Mouse (Mus musculus) gastrocnemius, postnatal 25 days (tissue): Measurements from ENCODE around the gene Ino80d. TPM values are rescaled to one million over a fixed set of nuclear protein-coding genes. Genes with fewer than 3 reads are reported as not detected.

Source experiments
- DNase-seq: peaks from one replicate; pipeline ENCODE4 v3.0.0; 2022
- total RNA-seq, 2 experiments: library from RNA; stranded (reverse); gene quantifications; 1 replicate in 1 of 2; 2 replicates in 1 of 2; pipeline ENCODE4 v1.2.3; 2021

The Ino80d gene
- total RNA-seq, 2 experiments from 2014 or later: 11.3 to 13.3 TPM

DNA sequence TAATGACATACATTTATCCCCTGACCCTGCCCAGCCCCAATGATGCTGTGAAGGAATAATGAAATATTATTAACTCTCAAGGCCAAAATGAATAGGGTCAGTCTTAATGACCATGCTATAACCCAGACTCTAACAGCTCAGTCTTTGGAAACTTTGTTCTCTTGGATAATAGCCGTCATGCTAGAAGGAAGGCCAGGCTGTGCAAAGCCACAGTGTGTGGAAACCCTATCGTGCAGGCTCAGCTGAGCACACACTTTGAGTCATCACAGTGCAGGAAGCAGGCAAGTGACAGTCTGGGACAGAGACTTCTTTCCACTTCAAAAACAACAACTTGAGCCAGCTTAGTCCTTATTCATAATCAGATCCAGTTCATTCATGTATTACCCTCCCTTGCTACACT lies 126.9 kb downstream of the Ino80d start:
- DNase-seq: no peak

DNA sequence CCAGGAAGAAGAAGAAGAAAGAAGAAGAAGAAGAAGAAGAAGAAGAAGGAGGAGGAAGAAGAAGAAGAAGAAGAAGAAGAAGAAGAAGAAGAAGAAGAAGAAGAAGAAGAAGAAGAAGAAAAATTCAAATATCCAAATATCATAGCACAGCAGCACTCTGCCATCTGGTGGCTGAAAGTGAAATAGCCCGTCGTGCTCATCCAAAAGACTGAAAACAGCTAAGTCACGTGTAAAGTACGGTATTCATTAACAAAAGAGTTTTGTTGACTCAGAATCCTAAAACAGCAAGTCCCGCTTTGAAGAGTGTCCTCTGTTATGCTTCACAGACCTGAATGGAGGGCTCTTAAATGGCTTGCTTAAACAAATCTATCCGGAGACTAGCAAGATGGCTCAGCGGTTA lies 128.2 kb downstream of the Ino80d start:
- DNase-seq: no peak

DNA sequence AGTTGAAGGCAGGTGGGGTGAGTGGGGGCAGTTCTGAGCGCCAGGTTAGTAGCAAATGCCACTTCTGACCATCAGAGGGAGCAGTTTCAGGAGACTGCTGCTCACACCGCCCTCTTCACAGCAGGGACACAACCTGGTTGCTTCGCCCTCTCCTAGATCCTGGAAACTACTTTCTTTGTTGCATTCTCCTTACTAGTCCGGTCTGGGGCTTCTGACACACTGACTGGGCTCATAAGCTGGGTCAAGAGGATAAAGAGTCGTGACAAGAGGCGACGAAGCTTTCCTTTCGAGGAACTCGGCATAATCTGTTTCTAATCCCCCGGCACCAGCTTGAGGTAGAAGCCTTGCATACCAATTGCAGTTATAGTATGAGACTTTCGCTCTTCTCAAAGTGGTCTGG lies 129.9 kb downstream of the Ino80d start:
- DNase-seq: no peak

DNA sequence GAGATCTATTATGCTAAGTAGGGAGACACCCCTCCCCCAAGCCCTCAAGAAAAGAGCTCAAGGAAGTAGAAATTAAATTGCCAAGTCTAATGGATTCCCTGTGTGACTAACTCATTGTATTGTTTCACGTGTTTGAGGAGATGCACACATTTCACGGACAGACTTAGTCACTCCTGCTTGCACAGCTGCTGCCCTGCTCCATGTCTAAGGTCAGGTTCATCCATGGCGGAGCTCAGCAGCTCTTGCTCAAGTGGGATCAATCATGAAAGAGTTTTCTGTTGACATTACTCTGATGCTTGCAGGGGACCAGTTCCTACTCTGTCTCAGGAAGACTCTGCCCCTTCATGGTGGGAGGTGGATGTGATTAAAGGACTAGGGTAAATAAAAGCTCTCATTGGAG lies 137.7 kb downstream of the Ino80d start:
- no peak for DNase-seq

DNA sequence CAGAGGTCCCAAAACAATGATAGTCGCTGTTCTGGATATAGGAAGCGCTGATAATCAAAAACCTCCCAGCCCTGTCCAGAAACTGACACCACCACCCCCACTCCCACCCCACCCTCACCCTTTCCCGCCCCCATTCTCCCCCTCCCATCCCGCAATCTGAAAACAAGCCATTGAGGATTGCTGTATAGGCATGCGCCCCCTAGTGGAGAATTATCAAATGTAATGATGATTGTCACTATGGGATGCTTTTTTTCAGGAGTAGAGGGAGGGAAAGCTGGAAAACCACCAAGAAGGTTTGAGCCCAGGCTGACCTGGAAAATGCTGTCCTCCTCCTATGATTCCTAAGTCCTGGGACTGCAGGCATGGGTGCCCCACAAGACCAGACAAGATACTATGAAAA lies 147.6 kb downstream of the Ino80d start:
- DNase-seq: no peak

DNA sequence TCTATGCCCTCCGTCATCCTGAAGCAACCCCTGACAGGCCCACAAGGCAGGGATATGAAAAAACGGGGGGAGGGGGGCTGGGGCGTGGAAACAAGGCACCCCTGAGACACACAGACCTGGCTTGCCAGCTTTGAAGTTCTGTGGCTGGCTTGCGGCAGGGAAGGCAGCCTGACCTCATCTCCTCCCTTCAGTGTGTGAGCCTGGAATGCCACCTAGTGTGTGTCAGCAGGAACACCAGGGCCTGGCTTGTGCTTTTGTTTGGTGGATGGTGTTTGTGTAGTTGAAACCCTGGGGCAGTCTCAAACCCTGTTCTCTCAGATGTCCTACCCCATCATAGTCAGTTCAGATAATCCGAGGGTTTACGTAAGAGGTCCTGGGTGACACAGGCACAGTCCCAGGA lies 150.2 kb downstream of the Ino80d start:
- peak; percentile 14 for DNase-seq

DNA sequence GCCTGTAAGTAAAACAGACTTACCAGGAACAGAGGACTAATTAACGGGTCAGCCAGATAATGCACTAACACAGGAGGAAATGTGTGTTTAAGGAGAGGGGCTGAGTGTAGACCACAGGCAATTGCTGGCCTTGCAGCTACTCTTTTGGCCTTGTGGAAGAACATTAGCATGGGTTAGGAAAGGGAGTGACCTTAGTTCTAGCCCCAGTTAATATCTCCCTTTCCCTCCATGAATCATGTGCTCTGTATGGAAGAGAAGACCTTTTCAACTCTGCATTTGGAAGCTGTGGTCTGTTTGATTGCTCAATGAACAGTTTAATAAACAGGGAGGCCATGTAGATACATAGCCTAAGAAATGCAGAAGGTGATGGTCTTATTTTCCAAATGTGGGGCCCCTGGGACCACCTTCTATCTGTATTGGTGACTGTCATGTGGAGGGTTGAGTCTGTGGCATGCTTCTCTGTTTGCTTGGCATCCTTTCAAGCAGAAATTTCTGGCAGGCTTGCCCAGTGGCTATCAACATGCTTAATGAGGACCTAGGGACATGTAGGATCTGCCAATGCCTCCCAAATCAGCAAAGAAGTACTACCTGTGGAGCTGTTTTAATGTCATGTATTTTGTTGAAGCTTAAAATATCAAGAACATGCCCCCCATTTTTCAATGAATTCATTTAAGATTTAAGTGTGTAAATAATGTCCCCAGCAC lies 157.4 kb downstream of the Ino80d start:
- DNase-seq: no peak

DNA sequence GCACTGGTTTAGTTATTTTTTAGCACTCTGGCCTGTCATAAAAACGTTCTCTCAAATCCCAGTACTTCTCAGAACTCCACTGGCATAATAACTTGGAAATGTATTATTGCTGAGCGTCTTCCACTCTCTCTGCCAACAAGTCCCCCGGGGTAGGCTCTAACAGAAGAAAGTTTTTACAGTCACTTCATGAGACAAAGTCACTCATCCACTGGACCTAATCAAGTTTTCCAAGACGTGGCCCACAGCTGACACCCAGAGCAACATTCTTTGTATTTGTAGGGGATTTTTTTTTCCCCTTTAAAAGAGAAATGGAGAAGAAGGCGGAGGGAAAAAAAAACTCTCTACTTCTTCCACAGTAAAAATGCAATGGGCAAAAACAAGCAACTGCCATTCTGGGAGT lies 157.9 kb downstream of the Ino80d start:
- DNase-seq: no peak

DNA sequence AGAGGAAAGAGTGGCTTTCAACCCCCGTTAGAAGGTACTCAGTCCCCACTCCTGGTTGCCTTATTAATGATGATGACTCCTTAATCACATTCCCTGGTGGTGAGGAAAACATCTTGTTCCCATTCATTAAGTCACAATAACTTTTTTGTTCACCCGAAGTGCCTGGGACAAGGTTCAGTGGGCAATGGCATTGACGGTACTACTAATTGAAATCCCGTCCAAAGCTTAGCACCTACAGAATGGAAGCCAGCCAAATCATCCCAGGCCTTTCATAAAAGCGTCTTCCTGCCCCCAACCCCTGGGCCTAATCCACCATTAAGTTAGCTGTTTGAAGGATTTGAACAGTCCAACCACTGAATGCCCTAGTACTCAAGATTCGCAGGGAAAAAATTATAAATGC lies 159.1 kb downstream of the Ino80d start:
- DNase-seq: no peak

DNA sequence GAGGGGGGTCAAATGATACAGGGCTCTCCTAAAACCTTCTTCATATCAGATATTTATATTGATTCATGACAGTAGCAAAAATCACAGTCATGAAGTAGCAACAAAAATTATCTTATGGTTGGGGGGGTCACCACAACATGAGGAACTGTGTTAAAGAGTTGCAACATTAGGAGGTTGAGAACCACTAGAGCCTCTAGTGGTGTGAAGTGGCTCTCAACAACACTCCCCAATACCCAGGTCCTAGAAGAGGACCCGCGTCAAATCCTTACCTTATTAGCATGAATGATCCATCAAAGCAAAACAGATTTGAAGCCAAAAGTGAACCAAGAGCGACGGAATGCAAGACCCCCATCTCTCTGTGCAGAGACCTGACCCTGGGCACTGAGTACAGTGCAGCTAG lies 161.4 kb downstream of the Ino80d start:
- DNase-seq: no peak

DNA sequence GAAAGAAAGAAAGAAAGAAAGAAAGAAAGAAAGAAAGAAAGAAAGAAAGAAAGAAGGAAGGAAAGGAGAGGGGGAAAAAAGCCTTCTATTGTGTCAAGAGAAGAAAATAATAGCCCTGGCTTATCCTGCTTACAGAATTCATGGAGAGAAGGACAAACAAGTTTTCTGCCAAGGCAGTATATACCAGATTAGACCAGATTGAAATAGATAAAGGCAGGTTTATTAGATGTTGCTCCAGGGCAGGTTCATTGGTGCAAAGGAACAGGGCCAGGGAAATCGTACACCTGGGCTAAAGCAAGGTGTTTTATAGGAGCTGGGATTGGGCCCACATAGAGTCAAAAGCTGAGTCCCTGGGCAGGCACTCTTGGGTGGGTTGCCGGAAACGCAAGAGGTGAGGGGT lies 162.1 kb downstream of the Ino80d start:
- DNase-seq: no peak

DNA sequence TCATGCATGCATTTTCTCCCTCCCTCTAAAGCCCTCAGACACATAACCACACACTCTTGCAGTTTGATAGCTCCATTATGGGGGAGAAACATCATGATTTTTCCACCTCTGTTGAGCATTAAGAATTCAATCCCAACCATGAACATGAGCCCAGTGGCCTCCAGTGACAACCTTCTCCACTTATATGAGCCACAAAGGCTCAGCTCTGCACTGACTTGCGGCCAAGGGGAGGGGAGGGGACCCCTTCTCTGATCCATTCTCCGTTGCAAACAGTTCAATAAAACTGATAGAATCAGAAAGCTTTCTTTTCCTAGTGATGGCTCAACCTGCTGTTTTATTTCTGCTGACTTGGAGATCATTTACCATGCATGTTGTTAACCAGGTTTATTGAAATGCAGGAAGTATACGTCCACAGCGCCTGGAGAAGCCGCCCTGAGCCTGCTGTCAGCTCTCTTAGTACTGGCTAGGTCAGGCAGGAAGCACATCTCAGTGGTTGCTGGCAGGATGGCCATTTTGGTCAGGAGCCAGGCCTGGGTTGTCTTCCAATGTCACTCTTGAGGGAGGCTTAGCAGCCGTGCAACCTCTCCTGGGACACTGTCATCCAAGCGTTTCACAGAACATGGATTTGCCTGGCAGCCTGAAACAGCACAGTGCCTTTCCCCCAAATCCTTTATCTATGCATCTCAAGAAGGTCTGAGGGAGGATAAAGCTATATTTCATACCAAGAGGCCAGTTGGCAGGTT lies 163.2 kb downstream of the Ino80d start:
- peak; percentile 67 for DNase-seq

DNA sequence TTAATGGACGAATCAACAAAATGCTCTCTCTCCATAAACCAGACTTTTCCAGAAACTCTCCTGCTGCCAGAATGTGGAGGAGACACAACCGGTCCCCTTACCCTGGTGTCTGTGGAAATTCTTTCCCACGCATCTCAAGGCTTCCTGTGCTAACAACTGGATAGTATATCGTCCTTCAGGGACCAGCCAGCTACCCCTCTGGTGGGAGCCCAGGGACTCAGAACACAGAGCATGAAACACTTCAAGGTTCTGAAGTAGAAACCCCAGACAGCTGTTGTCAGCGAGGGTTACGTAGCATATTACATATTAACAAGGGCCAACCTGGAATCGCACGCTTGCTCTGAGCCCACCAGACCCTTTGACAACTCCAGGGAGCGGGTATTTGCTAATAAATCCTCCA lies 163.9 kb downstream of the Ino80d start:
- DNase-seq: no peak

DNA sequence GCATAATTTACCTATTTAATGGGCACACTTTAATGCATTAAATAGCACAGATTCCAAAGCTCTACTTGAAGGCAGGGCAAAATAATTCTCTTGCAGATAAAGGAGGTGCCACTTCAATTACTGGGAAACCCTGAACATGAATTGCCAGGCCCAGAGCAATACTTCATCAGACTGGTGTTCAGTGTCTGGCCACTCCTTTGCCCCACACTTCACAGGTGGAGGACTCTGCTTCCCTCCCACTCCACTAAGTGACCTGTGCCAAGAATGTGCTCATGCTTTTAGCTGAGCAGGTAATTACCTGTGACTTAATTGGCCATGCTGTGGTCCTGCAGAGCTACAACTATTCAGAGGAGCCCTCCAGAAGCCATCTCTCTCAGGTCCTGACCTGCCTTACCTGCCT lies 166.7 kb downstream of the Ino80d start:
- DNase-seq: no peak

DNA sequence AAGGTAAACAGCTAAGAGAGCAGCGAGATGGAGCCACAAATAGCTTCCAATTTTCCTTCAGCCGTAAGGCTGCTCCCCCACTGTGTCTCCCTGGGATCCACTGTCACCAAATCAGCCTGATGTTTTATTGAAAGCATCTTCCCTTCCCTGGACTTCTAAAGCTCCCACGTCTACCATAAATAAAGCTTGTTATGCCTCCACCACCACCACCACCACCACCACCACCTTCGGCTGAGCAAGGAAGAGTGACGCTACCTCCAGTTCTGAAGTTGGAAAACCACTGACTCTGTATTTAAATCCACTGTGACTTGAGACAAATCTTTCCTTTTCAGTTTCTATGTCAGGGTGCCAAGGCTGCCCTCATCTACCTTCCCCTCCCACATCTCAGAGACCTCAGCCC lies 167.5 kb downstream of the Ino80d start:
- DNase-seq: no peak

DNA sequence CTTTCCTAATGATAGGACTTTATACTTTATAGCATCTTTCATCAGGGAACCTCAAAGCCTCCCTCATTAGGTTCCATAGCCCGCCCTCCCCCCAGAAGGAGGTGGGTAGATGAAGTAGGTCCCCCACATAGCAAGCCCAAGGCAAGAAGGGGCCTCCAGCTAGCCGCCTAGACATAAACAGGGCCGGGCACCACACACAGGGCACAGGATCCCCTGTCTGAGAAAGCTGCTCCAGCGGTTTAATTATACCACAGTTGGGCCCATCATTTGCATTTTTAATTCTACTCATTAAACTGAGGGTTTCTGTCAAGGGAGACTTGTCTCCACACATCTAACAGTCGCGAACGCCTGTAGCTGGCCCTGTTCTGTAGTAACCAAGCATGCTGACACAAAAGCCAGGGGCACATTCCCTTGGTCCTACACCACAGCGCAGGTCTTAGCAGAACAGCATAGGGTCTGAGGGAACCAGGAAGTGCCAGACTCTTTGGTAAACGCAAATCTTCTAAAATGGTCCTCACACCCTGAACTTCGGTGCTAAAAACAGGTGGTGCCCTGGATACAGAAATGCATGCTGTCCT lies 179.6 kb downstream of the Ino80d start:
- DNase-seq: no peak

DNA sequence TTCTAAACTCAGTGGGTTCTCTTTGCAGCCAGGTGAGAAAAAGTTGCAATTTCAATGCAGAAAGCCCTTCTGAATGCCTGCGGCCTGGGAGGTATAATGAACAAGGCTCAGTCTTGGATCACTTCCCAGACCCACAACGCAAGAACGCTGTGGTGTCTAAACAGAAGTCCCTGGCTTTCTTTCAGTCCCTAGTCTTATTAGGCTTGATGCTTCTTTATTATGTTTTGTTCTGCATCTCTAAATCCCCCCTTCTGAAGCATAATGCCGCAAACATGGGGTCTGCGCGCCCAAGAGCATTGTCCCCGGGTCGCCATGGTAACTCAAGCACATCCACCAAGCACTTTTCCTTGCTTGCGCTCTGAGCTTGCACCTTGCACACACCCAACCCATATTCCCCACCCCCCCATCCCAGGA lies 180.4 kb downstream of the Ino80d start:
- DNase-seq: no peak

DNA sequence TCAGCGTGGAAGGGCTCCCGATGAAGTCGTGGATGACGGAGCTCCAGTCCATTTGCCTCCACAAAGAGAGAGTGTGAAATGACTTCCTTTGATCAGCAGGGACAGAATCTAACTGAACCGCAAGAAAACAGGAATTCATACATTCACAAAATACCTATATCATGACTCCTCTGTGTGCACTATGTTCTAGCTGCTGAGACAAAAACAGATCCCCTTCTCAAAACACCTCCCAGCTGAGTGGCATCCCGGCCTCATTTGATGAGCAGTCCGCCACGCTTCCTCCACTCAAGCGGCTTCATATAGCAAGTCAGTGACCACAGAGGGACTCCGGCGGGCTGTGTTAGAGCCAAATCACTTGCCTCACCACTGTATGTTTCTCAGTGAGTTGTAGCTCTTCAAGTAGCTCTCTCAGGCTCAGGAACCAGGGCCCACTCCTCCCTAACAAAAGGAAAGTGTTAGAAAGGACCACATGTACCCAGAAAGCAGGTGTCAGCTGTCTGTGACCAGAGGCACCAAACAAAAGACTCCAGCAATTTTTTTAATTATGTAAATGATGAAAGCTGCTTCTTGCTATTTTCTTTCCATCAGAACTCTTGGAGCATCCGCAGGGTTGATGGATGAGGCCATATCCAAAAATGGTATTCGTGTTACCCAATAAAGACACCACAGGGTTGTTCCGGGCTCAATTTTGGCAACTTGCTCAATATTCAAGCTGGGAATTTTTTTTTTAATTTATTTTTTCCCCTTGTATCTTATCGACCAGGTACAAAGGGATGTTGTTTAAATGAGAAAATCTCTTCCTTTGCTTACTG lies 181.0 kb downstream of the Ino80d start:
- DNase-seq: no peak

DNA sequence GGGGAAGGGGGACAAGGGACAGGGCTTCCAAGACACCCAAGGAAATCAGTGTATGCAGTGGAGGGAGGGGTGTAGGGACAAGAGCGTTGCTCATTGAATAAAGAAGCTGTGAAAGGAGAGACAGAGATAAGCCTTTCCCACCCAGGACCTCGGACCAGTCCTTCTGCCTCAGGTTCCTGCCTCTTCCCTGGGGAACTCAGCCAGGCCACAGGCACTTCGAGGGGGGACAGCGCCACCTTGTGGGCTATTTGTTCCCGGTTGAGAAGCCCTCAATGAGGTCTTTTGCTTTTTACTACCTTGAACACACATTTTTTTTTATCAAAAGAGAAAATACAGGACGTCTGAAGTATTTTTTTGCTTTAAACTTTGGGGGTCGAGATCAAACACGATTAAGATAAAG lies 185.0 kb downstream of the Ino80d start:
- peak; percentile 45 for DNase-seq

DNA sequence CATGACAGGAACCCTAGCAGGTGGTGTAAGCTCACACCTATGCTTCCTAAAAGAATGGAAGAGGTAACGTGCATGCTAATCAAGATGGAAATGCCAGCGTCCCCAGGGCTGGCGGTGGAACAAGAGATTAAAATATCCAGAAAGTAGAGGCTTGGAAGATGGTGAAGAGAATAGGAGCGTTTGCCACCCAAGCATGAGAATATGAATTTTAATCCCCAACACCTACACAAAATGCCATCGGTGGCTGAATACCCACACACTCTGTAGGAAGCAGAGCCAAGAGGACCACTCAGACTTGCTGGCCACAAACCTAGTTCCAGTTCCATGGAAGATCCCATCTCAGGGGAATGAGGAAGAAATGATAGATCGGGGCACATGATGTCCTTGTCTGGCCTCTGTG lies 195.2 kb downstream of the Ino80d start:
- DNase-seq: no peak

DNA sequence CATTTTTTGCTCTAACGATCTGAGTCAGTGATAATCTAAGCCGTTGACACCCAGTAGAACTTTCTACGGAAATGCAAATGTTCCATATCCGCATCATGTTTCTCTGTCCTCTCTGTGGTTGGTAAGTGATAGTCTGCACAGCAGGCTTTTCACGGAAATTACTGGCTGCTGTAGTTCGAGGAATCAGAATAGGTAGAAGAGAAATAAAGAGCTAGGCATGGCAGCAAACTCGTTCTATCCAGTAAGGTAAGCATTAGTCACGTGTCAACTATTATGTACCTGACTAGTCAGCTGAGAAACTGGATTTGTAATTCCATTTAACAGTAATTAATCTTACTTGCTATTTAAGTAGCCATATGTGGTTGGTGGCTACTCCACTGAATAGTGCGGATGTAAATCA lies 197.9 kb downstream of the Ino80d start:
- no peak for DNase-seq

DNA sequence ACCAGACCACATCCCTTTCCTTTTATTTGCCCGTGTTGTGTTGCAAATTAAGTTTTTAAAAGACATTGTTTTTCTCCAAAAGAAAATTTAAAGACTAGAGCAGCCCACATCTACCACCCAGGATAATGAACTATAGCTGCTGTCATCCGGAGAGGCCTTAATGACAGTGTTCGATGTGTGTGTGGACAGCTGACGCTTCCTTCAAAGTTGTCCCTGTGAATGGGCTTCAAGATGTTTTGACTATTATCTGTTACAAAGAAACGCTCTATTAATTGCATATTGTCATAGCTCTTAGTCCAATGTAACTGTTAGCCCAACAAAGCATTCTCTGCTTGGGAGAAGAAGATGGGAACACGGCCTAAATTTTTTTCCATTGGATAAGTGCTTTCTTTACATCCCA lies 200.0 kb downstream of the Ino80d start:
- no peak for DNase-seq

DNA sequence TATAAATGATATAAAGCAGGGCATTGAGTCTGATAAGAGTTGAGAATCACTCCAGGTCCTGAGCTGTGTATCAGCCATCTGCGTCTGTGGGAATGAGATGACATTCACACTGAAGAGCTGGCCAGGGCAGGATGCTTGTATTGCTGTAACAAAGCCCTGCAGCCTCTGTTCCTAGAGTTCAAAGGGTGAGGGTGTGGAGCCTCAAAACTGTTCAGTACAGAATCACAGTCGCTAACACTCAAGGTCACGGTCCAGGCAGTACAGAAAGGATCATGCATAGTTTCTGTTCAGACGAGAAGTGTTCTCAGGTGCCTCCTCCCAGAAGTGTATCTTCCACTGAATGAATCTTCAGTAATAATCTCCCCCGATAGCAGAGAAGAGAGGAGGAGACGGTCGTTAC lies 203.0 kb downstream of the Ino80d start:
- DNase-seq: no peak
